Mouse (Mus musculus) embryonic facial prominence, embryonic 11.5 days (tissue): ENCODE data around the gene Slc26a1. TPM values are rescaled to one million over a fixed set of nuclear protein-coding genes. Genes with fewer than 3 reads are reported as not detected.

ENCODE experiments used
- ATAC-seq: fragments of 200-750 bp; cut with Nextera tagmentation; replicated peaks from 2 replicates; pipeline ENCODE4 v1.8.0; 2017; ENCODE audit warnings: low read depth; ENCODE audit not compliant: insufficient number of reproducible peaks, low FRiP score, low TSS enrichment
- DNase-seq: peaks from one replicate; pipeline ENCODE4 v3.0.0-alpha.2; 2015; ENCODE audit warnings: low spot score
- H3K27ac ChIP-seq: fragments of 300-500 bp; sonication (generic); replicated peaks from 2 replicates; pipeline ENCODE4 v1.5.1; 2014; ENCODE audit warnings: mild to moderate bottlenecking, low read depth, low read length, control low read depth
- H3K27me3 ChIP-seq: fragments of 300-500 bp; sonication (generic); 2 replicates; pipeline ENCODE4 v1.6.1; 2014; ENCODE audit warnings: mild to moderate bottlenecking, low read length, moderate library complexity, mixed read lengths; ENCODE audit not compliant: control insufficient read depth, insufficient read depth
- H3K36me3 ChIP-seq: fragments of 300-500 bp; sonication (generic); replicated peaks from 2 replicates; pipeline ENCODE4 v1.6.1; 2014; ENCODE audit warnings: low read depth, mild to moderate bottlenecking, low read length, moderate library complexity, mixed read lengths; ENCODE audit not compliant: control insufficient read depth, insufficient read depth
- H3K4me1 ChIP-seq: fragments of 300-500 bp; sonication (generic); 2 replicates; pipeline ENCODE4 v1.6.1; 2014; ENCODE audit warnings: low read length, mixed read lengths; ENCODE audit not compliant: control insufficient read depth, insufficient read depth
- H3K4me2 ChIP-seq: fragments of 300-500 bp; sonication (generic); 2 replicates; pipeline ENCODE4 v1.6.1; 2014; ENCODE audit warnings: low read depth, mild to moderate bottlenecking, control low read depth, low read length, moderate library complexity
- H3K4me3 ChIP-seq: fragments of 300-500 bp; sonication (generic); 2 replicates; pipeline ENCODE4 v1.5.1; 2014; ENCODE audit warnings: low read depth, low read length, control low read depth
- H3K9ac ChIP-seq: fragments of 300-500 bp; sonication (generic); replicated peaks from 2 replicates; pipeline ENCODE4 v1.6.1; 2014; ENCODE audit warnings: mild to moderate bottlenecking, control low read depth, low read length
- H3K9me3 ChIP-seq: fragments of 300-500 bp; sonication (generic); replicated peaks from 2 replicates; pipeline ENCODE4 v1.6.1; 2016; ENCODE audit warnings: mild to moderate bottlenecking, low read length, inconsistent platforms, mixed read lengths; ENCODE audit not compliant: control insufficient read depth
- WGBS: fragments of 180-500 bp; shearing (Covaris S2); extraction: QIAGEN DNeasy Blood & Tissue Kit; methylation state at CpG from one replicate; pipeline ENCODE4 v1.1.7; 2014; 5-methylcytosine and 5-hydroxymethylcytosine counted together
- polyA plus RNA-seq: library from polyadenylated mRNA; unstranded; fragments of >200 nt; fragmentation: Nextera tagmentation; extraction: Ambion mirVana; gene quantifications from 2 replicates; pipeline ENCODE4 v1.2.1, GENCODE M21; 2014

The Slc26a1 gene
- polyA plus RNA-seq, 1 experiment from 2014 or later, result 0.38 TPM

- H3K4me1 ChIP-seq, result peaks cover 4% of the 10 kb centered on the region; the same call in 1 of the 2 replicates
- DNase-seq, result no peak
- no peak within 1 kb of the TSS for H3K27ac ChIP-seq
- H3K27me3 ChIP-seq, result no peaks in the 10 kb centered on the region
- 8% methylated on average over 24 of the region's 24 CpGs for WGBS
- H3K4me2 ChIP-seq, result peak within 1 kb of the TSS; percentile 85
- peak within 1 kb of the TSS; percentile 89 for H3K9ac ChIP-seq
- H3K36me3 ChIP-seq, result no peaks in the 10 kb centered on the region
- no peaks in the 10 kb centered on the region for H3K9me3 ChIP-seq
- ATAC-seq, result peak; percentile 14; the same call in 1 of the 2 replicates
- peak within 1 kb of the TSS; percentile 88 for H3K4me3 ChIP-seq
Measured at GRCm38 (mm10) chr5:108659698-108660631, 15.4 kb downstream of the Slc26a1 start, which contains the start of gene Idua. TSS of gene Idua (plus strand) at chr5:108660331.

- 90% methylated on average over 1 of the region's 1 CpGs for WGBS
Measured at GRCm38 (mm10) chr5:108658611-108659010, 16.8 kb downstream of the Slc26a1 start.

GRCm38 (mm10) chr5:108657406-108657805 lies 18.0 kb downstream of the Slc26a1 start:
- DNase-seq (no peak), ATAC-seq (no peak)
- Histone ChIP-seq H3K36me3 (peaks cover 4% of the 10 kb centered on the region; the same call in 1 of the 2 replicates), H3K27ac (no peak overlapping the region), H3K4me3 (no peak overlapping the region), H3K9me3 (no peaks in the 10 kb centered on the region), H3K27me3 (no peaks in the 10 kb centered on the region), H3K9ac (no peak overlapping the region), H3K4me1 (peaks cover 4% of the 10 kb centered on the region; the same call in 1 of the 2 replicates), H3K4me2 (no peak overlapping the region)
- 85% methylated on average over 5 of the region's 5 CpGs for WGBS

More at GRCm38 (mm10) chr5:108658611-108659010, 16.8 kb downstream of the Slc26a1 start:
- no peak overlapping the region for H3K9ac ChIP-seq
- no peak for DNase-seq
- no peak for ATAC-seq
- H3K4me3 ChIP-seq, result no peak overlapping the region
- no peaks in the 10 kb centered on the region for H3K9me3 ChIP-seq
- H3K27ac ChIP-seq, result no peak overlapping the region
- no peaks in the 10 kb centered on the region for H3K27me3 ChIP-seq
- H3K36me3 ChIP-seq, result peaks cover 4% of the 10 kb centered on the region; the same call in 1 of the 2 replicates
- peaks cover 4% of the 10 kb centered on the region; the same call in 1 of the 2 replicates for H3K4me1 ChIP-seq
- no peak overlapping the region for H3K4me2 ChIP-seq

GRCm38 (mm10) chr5:108655891-108656650 lies 19.3 kb downstream of the Slc26a1 start:
- H3K9ac ChIP-seq, result no peak overlapping the region
- no peak overlapping the region for H3K4me3 ChIP-seq
- no peak overlapping the region for H3K4me2 ChIP-seq
- H3K9me3 ChIP-seq, result no peaks in the 10 kb centered on the region
- peaks cover 4% of the 10 kb centered on the region; the same call in 1 of the 2 replicates for H3K36me3 ChIP-seq
- no peaks in the 10 kb centered on the region for H3K27me3 ChIP-seq
- H3K4me1 ChIP-seq, result peaks cover 4% of the 10 kb centered on the region; the same call in 1 of the 2 replicates
- DNase-seq (no peak), ATAC-seq (no peak)
- no peak overlapping the region for H3K27ac ChIP-seq
- 89% methylated on average over 15 of the region's 15 CpGs for WGBS

- H3K9me3 ChIP-seq, result no peaks in the 10 kb centered on the region
- DNase-seq (no peak), ATAC-seq (no peak)
- no peak overlapping the region for H3K4me3 ChIP-seq
- H3K27ac ChIP-seq, result no peak overlapping the region
- peaks cover 4% of the 10 kb centered on the region; the same call in 1 of the 2 replicates for H3K36me3 ChIP-seq
- peaks cover 4% of the 10 kb centered on the region; the same call in 1 of the 2 replicates for H3K4me1 ChIP-seq
- H3K27me3 ChIP-seq, result no peaks in the 10 kb centered on the region
- 92% methylated on average over 9 of the region's 9 CpGs for WGBS
- no peak overlapping the region for H3K4me2 ChIP-seq
- H3K9ac ChIP-seq, result no peak overlapping the region
Measured at GRCm38 (mm10) chr5:108655381-108655780, 20.0 kb downstream of the Slc26a1 start.

GRCm38 (mm10) chr5:108654444-108654990 lies 20.9 kb downstream of the Slc26a1 start:
- Histone ChIP-seq H3K27ac (no peak overlapping the region), H3K9ac (no peak overlapping the region), H3K36me3 (peaks cover 4% of the 10 kb centered on the region; the same call in 1 of the 2 replicates), H3K4me2 (no peak overlapping the region), H3K27me3 (no peaks in the 10 kb centered on the region), H3K4me1 (no peaks in the 10 kb centered on the region; the same call in 1 of the 2 replicates), H3K4me3 (no peak overlapping the region), H3K9me3 (no peaks in the 10 kb centered on the region)
- 95% methylated on average over 10 of the region's 10 CpGs for WGBS
- DNase-seq, result no peak
- no peak for ATAC-seq

DNA sequence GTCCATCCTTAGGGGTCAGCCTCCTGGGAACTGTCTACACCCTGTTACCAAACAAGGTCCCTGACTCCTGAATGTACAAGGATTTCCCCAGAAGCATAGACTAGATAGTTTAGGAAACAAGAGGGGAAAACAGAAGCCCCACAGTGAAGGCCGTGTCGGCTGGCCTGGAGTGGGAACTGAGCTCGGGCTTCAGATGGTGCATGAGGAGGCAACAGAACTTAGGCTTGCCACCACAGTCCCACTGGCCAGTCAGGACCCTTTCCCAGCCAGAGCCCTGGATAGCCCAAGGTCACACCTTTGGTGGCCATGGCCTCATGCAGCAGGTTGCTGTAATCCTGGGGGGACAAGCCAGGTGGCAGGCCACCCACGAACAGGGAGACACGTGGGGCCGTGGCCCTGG lies 22.0 kb downstream of the Slc26a1 start:
- Histone ChIP-seq H3K36me3 (peaks cover 4% of the 10 kb centered on the region; the same call in 1 of the 2 replicates), H3K4me3 (no peak overlapping the region), H3K4me2 (no peak overlapping the region), H3K27ac (no peak overlapping the region), H3K9me3 (no peaks in the 10 kb centered on the region), H3K9ac (no peak overlapping the region), H3K27me3 (no peaks in the 10 kb centered on the region), H3K4me1 (no peaks in the 10 kb centered on the region)
- ATAC-seq (no peak), DNase-seq (no peak)
- 95% methylated on average over 6 of the region's 6 CpGs for WGBS
